Mouse (Mus musculus): ENCODE data around the gene Ccdc60. TPM values are rescaled to one million over a fixed set of nuclear protein-coding genes. Genes with fewer than 3 reads are reported as not detected.
A peak's percentile ranks its signal among the peaks of the same experiment; 100 is the strongest.
"Not testable (repeated sequence)": the region's sequence is repeated elsewhere in the genome, so short reads cannot be mapped to it uniquely, and the experiment has no call there.

The Ccdc60 gene
- polyA plus RNA-seq, 1 experiment = 0.07 TPM

- Histone ChIP-seq H3K4me3 (ENCODE audit: insufficient read depth, poor library complexity, severe bottlenecking) (no peak overlapping the region), H3K79me2 (ENCODE audit: control insufficient read depth, insufficient read depth) (no peaks in the 10 kb centered on the region), H3K79me3 (ENCODE audit: low read depth) (no peaks in the 10 kb centered on the region), H3ac (ENCODE audit: control insufficient read depth, insufficient read length, low read depth) (no peak overlapping the region), H3K27me3 (ENCODE audit: control insufficient read depth, insufficient read depth, insufficient read length) (no peaks in the 10 kb centered on the region), H3K36me3 (ENCODE audit: control insufficient read depth, insufficient read depth) (no peaks in the 10 kb centered on the region)
- no peak for TF ChIP-seq FOSL1 (IDR thresholded peaks at IDR 0.05; ENCODE audit: insufficient read depth, low read length, poor library complexity, severe bottlenecking)
- TF ChIP-seq USF1 (IDR thresholded peaks at IDR 0.05; ENCODE audit: low read depth) = no peak
- TF ChIP-seq MAX (IDR thresholded peaks at IDR 0.05) = no peak
- TF ChIP-seq MYOD1 (IDR thresholded peaks at IDR 0.05; ENCODE audit: control insufficient read depth, insufficient read length, low read depth) = no peak
- no peak for TF ChIP-seq MYOG (IDR thresholded peaks at IDR 0.05; ENCODE audit: control insufficient read depth, extremely low read depth, insufficient read length)
- TF ChIP-seq CTCF (IDR thresholded peaks at IDR 0.05; ENCODE audit: control insufficient read depth, insufficient read depth, insufficient read length) = no peak
- no peak for TF ChIP-seq CEBPB (IDR thresholded peaks at IDR 0.05; ENCODE audit: low read depth)
Observed at GRCm38 (mm10) chr5:116312111-116312737, 23.4 kb upstream of the Ccdc60 start.

DNA sequence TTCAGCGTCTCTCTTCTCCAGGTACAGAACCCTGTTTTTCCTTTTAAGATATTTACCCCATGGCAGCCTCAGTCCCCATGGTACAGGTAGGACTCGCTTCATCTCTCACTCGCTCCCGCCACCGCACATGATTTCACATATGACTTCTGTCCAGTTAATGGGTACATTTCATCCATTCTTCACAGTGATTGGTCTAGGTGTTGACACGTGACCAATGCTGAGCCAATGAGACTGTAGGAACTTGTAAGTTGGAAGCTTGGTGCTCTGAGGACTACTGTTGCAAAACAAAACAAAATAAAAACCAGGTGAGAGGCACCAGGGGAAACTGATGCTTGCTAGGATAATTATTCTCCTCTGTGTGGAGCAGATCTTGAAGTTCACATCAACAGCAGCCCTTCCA is 22.9 kb upstream of the Ccdc60 start:
- TF ChIP-seq CTCF (IDR thresholded peaks at IDR 0.05; ENCODE audit: control insufficient read depth, insufficient read depth, insufficient read length) (no peak), USF1 (IDR thresholded peaks at IDR 0.05; ENCODE audit: low read depth) (peak; percentile 16), MAX (IDR thresholded peaks at IDR 0.05) (no peak)
- Histone ChIP-seq H3K79me3 (ENCODE audit: low read depth) (no peaks in the 10 kb centered on the region), H3K4me3 (ENCODE audit: insufficient read depth, poor library complexity, severe bottlenecking) (no peak overlapping the region), H3K27me3 (ENCODE audit: control insufficient read depth, insufficient read depth, insufficient read length) (no peaks in the 10 kb centered on the region), H3K36me3 (ENCODE audit: control insufficient read depth, insufficient read depth) (no peaks in the 10 kb centered on the region), H3K79me2 (ENCODE audit: control insufficient read depth, insufficient read depth) (no peaks in the 10 kb centered on the region), H3ac (ENCODE audit: control insufficient read depth, insufficient read length, low read depth) (no peak overlapping the region)

GRCm38 (mm10) chr5:116309383-116309801 is 20.6 kb upstream of the Ccdc60 start:
- TF ChIP-seq CEBPB (IDR thresholded peaks at IDR 0.05; ENCODE audit: low read depth) (no peak), MYOG (IDR thresholded peaks at IDR 0.05; ENCODE audit: control insufficient read depth, extremely low read depth, insufficient read length) (no peak)
- H3ac ChIP-seq (ENCODE audit: control insufficient read depth, insufficient read length, low read depth) = no peak overlapping the region
- H3K27me3 ChIP-seq (ENCODE audit: control insufficient read depth, insufficient read depth, insufficient read length) = no peaks in the 10 kb centered on the region
- no peaks in the 10 kb centered on the region for H3K79me3 ChIP-seq (ENCODE audit: low read depth)
- H3K4me3 ChIP-seq (ENCODE audit: insufficient read depth, poor library complexity, severe bottlenecking) = no peak overlapping the region
- H3K36me3 ChIP-seq (ENCODE audit: control insufficient read depth, insufficient read depth) = no peaks in the 10 kb centered on the region
- H3K79me2 ChIP-seq (ENCODE audit: control insufficient read depth, insufficient read depth) = no peaks in the 10 kb centered on the region

- H3K79me3 ChIP-seq (ENCODE audit: low read depth) = no peaks in the 10 kb centered on the region
- H3K27me3 ChIP-seq (ENCODE audit: control insufficient read depth, insufficient read depth, insufficient read length) = no peaks in the 10 kb centered on the region
- TF ChIP-seq CEBPB (IDR thresholded peaks at IDR 0.05; ENCODE audit: low read depth) (no peak), FOSL1 (IDR thresholded peaks at IDR 0.05; ENCODE audit: insufficient read depth, low read length, poor library complexity, severe bottlenecking) (no peak), MAX (IDR thresholded peaks at IDR 0.05) (no peak), CTCF (IDR thresholded peaks at IDR 0.05; ENCODE audit: control insufficient read depth, insufficient read depth, insufficient read length) (no peak), USF1 (IDR thresholded peaks at IDR 0.05; ENCODE audit: low read depth) (no peak), MYOD1 (IDR thresholded peaks at IDR 0.05; ENCODE audit: control insufficient read depth, insufficient read length, low read depth) (no peak), MYOG (IDR thresholded peaks at IDR 0.05; ENCODE audit: control insufficient read depth, extremely low read depth, insufficient read length) (no peak)
- no peak overlapping the region for H3K4me3 ChIP-seq (ENCODE audit: insufficient read depth, poor library complexity, severe bottlenecking)
- H3K36me3 ChIP-seq (ENCODE audit: control insufficient read depth, insufficient read depth) = no peaks in the 10 kb centered on the region
- no peak overlapping the region for H3ac ChIP-seq (ENCODE audit: control insufficient read depth, insufficient read length, low read depth)
- H3K79me2 ChIP-seq (ENCODE audit: control insufficient read depth, insufficient read depth) = no peaks in the 10 kb centered on the region
Observed at GRCm38 (mm10) chr5:116305557-116305956, 16.8 kb upstream of the Ccdc60 start.

GRCm38 (mm10) chr5:116305146-116305545 is 16.4 kb upstream of the Ccdc60 start:
- H3K27me3 ChIP-seq (ENCODE audit: control insufficient read depth, insufficient read depth, insufficient read length); H3K36me3 ChIP-seq (ENCODE audit: control insufficient read depth, insufficient read depth); H3K4me3 ChIP-seq (ENCODE audit: insufficient read depth, poor library complexity, severe bottlenecking); H3ac ChIP-seq (ENCODE audit: control insufficient read depth, insufficient read length, low read depth); H3K79me2 ChIP-seq (ENCODE audit: control insufficient read depth, insufficient read depth); H3K79me3 ChIP-seq (ENCODE audit: low read depth): not testable (repeated sequence)

- Histone ChIP-seq H3ac (ENCODE audit: control insufficient read depth, insufficient read length, low read depth) (no peak overlapping the region), H3K4me3 (ENCODE audit: insufficient read depth, poor library complexity, severe bottlenecking) (no peak overlapping the region), H3K79me3 (ENCODE audit: low read depth) (no peaks in the 10 kb centered on the region), H3K36me3 (ENCODE audit: control insufficient read depth, insufficient read depth) (no peaks in the 10 kb centered on the region), H3K27me3 (ENCODE audit: control insufficient read depth, insufficient read depth, insufficient read length) (no peaks in the 10 kb centered on the region), H3K79me2 (ENCODE audit: control insufficient read depth, insufficient read depth) (no peaks in the 10 kb centered on the region)
- no peak for TF ChIP-seq FOSL1 (IDR thresholded peaks at IDR 0.05; ENCODE audit: insufficient read depth, low read length, poor library complexity, severe bottlenecking)
- TF ChIP-seq USF1 (IDR thresholded peaks at IDR 0.05; ENCODE audit: low read depth) = no peak
- no peak for TF ChIP-seq MYOD1 (IDR thresholded peaks at IDR 0.05; ENCODE audit: control insufficient read depth, insufficient read length, low read depth)
- no peak for TF ChIP-seq CEBPB (IDR thresholded peaks at IDR 0.05; ENCODE audit: low read depth)
- TF ChIP-seq CTCF (IDR thresholded peaks at IDR 0.05; ENCODE audit: control insufficient read depth, insufficient read depth, insufficient read length) = no peak
- TF ChIP-seq MYOG (IDR thresholded peaks at IDR 0.05; ENCODE audit: control insufficient read depth, extremely low read depth, insufficient read length) = no peak
- no peak for TF ChIP-seq MAX (IDR thresholded peaks at IDR 0.05)
Observed at GRCm38 (mm10) chr5:116300984-116301383, 12.2 kb upstream of the Ccdc60 start.

Measured in C2C12 (cell line).